Mouse (Mus musculus): Measurements from ENCODE around the gene Dguok. TPM values are rescaled to one million over a fixed set of nuclear protein-coding genes. Genes with fewer than 3 reads are reported as not detected.

Gene Dguok
- polyA plus RNA-seq, 1 experiment, result 15.5 TPM

DNA sequence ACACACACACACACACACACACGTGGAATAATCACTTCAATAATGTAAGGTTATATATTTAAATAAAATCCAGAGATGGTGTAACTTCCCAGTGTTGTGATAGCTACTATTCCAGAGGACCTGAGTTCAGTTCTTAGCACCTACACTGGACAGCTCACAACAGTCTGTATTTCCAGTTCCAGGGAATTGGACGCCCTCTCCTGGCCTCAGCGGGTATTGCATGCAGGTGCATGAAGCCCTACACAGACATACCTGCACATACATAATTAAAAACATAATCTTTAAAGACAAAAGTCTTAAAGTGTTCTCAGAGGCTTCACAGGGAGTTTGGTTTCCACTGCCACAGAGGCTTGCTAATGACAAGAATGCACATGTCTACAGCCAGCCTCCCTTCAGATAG, 6.3 kb downstream of the Dguok start:
- TF ChIP-seq CTCF (IDR thresholded peaks at IDR 0.05; ENCODE audit: control insufficient read depth, insufficient read depth, insufficient replicate concordance, low read depth, low read length) (peak; percentile 73; the same call in 1 of the 2 replicates), POLR2A (IDR thresholded peaks at IDR 0.05; ENCODE audit: control insufficient read depth, low read depth, low read length) (no peak)
- no peak overlapping the region for H3K4me3 ChIP-seq (ENCODE audit: control insufficient read depth, low read depth, low read length)
- peaks cover 6% of the 10 kb centered on the region for H3K4me1 ChIP-seq (ENCODE audit: control insufficient read depth, insufficient read depth, low read length)
- no peaks in the 10 kb centered on the region for H3K27me3 ChIP-seq (ENCODE audit: control insufficient read depth, insufficient read depth, low read length)
- H3K27ac ChIP-seq (ENCODE audit: control insufficient read depth, insufficient read depth, low read depth, low read length), result no peak overlapping the region
- no peaks in the 10 kb centered on the region for H3K36me3 ChIP-seq (ENCODE audit: control insufficient read depth, insufficient read depth, low read length)

- Histone ChIP-seq H3K27me3 (ENCODE audit: control insufficient read depth, insufficient read depth, low read length) (no peaks in the 10 kb centered on the region), H3K27ac (ENCODE audit: control insufficient read depth, insufficient read depth, low read depth, low read length) (no peak overlapping the region), H3K36me3 (ENCODE audit: control insufficient read depth, insufficient read depth, low read length) (no peaks in the 10 kb centered on the region), H3K4me3 (ENCODE audit: control insufficient read depth, low read depth, low read length) (no peak overlapping the region), H3K4me1 (ENCODE audit: control insufficient read depth, insufficient read depth, low read length) (peaks cover 6% of the 10 kb centered on the region)
- TF ChIP-seq POLR2A (IDR thresholded peaks at IDR 0.05; ENCODE audit: control insufficient read depth, low read depth, low read length), result no peak
- TF ChIP-seq CTCF (IDR thresholded peaks at IDR 0.05; ENCODE audit: control insufficient read depth, insufficient read depth, insufficient replicate concordance, low read depth, low read length), result no peak
Observed at GRCm38 (mm10) chr6:83499078-83499477, 7.7 kb downstream of the Dguok start.

DNA sequence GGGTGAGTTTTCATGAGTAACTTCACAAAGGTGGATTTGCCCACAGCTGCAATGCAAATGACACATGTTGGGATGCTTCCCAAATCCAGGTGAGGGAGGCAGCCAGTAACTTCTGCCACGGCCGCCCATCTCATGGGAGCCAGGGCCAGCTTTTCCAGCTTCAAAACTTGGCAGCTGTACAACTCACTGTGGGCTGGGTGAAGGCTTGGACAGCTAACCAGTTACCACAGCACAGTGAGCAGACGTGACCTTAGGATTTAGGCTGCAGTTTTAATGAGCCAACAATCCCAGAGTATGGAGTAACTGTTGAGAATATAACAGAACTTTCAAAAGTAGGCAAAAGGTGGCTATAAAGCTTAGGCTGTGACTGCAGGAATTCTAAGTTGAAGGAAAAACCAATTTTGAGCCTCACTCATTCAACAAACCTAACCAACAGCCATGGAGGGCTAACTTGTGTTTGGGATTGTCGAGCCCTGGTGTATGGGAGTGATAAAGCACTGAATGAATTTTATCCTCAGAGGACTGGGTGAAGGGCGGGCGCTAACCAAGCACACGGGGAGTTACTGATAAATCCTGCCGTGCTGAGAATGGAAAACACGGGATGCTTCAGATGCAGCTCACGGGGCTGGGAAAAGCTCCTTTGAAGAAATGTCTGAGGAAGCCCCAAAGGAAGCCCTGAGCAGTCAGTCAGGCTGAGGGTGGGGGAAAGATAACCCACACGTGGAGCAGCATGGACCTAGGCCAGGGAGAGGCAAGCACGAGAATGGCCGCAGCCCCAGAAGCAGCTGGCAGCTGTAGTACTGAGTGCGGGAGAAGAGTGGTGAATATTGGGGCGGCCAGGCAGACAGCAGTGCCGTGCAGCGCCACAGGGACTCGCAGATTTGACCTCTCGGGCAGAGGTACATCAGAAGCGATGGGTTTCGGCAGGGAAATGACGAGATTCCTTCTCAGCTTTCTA, 9.7 kb downstream of the Dguok start:
- Histone ChIP-seq H3K27ac (ENCODE audit: control insufficient read depth, insufficient read depth, low read depth, low read length) (no peak overlapping the region), H3K4me3 (ENCODE audit: control insufficient read depth, low read depth, low read length) (no peak overlapping the region), H3K36me3 (ENCODE audit: control insufficient read depth, insufficient read depth, low read length) (no peaks in the 10 kb centered on the region), H3K4me1 (ENCODE audit: control insufficient read depth, insufficient read depth, low read length) (peaks cover 6% of the 10 kb centered on the region), H3K27me3 (ENCODE audit: control insufficient read depth, insufficient read depth, low read length) (no peaks in the 10 kb centered on the region)
- TF ChIP-seq CTCF (IDR thresholded peaks at IDR 0.05; ENCODE audit: control insufficient read depth, insufficient read depth, insufficient replicate concordance, low read depth, low read length) (no peak), POLR2A (IDR thresholded peaks at IDR 0.05; ENCODE audit: control insufficient read depth, low read depth, low read length) (no peak)

DNA sequence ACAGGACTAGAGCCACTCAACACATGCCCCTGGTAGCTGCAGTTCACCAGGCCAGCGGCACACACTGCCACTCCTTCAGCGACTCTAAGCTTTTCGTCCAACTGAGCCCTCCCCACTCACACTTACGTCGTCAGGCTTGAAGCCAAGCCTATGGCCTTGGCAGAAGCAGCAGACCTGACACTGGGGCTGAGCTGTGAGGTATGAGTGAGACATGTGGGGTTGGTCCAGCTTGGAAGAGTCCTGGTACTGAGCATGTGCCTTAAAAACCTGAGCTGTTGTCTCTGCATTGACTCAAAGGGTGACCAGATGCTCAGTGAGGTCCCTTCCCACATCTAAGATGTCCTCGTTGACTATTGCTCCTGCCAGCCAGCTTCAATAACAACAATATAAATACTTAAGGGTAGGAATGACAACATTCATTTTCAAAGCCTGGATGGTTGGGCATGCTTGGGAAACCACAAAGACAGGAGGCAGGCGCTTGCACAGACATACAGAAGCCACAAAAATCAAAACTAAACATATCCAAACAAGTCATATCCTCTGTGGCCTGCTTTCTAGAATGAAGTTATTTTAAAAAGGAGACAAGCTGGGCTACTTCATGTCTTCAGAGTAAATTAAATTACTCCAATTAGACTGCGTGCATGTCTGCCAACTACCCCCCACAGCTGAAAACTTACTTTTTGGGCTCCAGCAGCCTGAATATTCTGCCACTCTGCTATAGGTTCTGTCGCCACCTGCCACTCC, 10.6 kb downstream of the Dguok start:
- Histone ChIP-seq H3K4me3 (ENCODE audit: control insufficient read depth, low read depth, low read length) (no peak overlapping the region), H3K4me1 (ENCODE audit: control insufficient read depth, insufficient read depth, low read length) (peaks cover 6% of the 10 kb centered on the region), H3K27me3 (ENCODE audit: control insufficient read depth, insufficient read depth, low read length) (no peaks in the 10 kb centered on the region), H3K27ac (ENCODE audit: control insufficient read depth, insufficient read depth, low read depth, low read length) (no peak overlapping the region), H3K36me3 (ENCODE audit: control insufficient read depth, insufficient read depth, low read length) (no peaks in the 10 kb centered on the region)
- TF ChIP-seq POLR2A (IDR thresholded peaks at IDR 0.05; ENCODE audit: control insufficient read depth, low read depth, low read length), result no peak
- TF ChIP-seq CTCF (IDR thresholded peaks at IDR 0.05; ENCODE audit: control insufficient read depth, insufficient read depth, insufficient replicate concordance, low read depth, low read length), result no peak

DNA sequence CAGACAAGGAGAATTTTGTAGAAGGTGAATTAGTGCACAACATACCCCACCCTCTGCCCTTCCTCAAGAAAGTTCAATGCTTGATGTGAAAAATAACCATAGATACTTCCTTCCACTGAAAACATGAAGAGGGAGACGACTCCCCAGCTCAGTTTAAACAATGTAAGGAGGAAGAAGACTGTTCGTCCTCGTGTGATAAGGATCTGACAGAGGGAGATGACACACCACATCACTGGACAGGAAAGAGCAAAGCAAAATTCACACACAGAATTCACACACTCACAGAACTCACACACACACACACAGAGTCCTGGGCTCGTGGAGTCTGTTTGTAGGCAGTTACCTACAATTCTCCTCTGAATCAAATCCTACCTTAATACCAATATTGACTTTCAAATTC, 16.1 kb downstream of the Dguok start:
- TF ChIP-seq CTCF (IDR thresholded peaks at IDR 0.05; ENCODE audit: control insufficient read depth, insufficient read depth, insufficient replicate concordance, low read depth, low read length) (no peak), POLR2A (IDR thresholded peaks at IDR 0.05; ENCODE audit: control insufficient read depth, low read depth, low read length) (no peak)
- Histone ChIP-seq H3K4me3 (ENCODE audit: control insufficient read depth, low read depth, low read length) (no peak overlapping the region), H3K27me3 (ENCODE audit: control insufficient read depth, insufficient read depth, low read length) (no peaks in the 10 kb centered on the region), H3K36me3 (ENCODE audit: control insufficient read depth, insufficient read depth, low read length) (no peaks in the 10 kb centered on the region; the same call in none of the 2 replicates), H3K4me1 (ENCODE audit: control insufficient read depth, insufficient read depth, low read length) (no peaks in the 10 kb centered on the region), H3K27ac (ENCODE audit: control insufficient read depth, insufficient read depth, low read depth, low read length) (no peak overlapping the region)

- Histone ChIP-seq H3K4me1 (ENCODE audit: control insufficient read depth, insufficient read depth, low read length) (no peaks in the 10 kb centered on the region), H3K27me3 (ENCODE audit: control insufficient read depth, insufficient read depth, low read length) (no peaks in the 10 kb centered on the region), H3K4me3 (ENCODE audit: control insufficient read depth, low read depth, low read length) (no peak overlapping the region), H3K36me3 (ENCODE audit: control insufficient read depth, insufficient read depth, low read length) (peaks cover 1% of the 10 kb centered on the region), H3K27ac (ENCODE audit: control insufficient read depth, insufficient read depth, low read depth, low read length) (no peak overlapping the region)
- no peak for TF ChIP-seq POLR2A (IDR thresholded peaks at IDR 0.05; ENCODE audit: control insufficient read depth, low read depth, low read length)
- TF ChIP-seq CTCF (IDR thresholded peaks at IDR 0.05; ENCODE audit: control insufficient read depth, insufficient read depth, insufficient replicate concordance, low read depth, low read length), result no peak
Observed at GRCm38 (mm10) chr6:83488200-83488599, 18.6 kb downstream of the Dguok start.

GRCm38 (mm10) chr6:83487298-83487697, 19.5 kb downstream of the Dguok start:
- no peak overlapping the region for H3K27ac ChIP-seq (ENCODE audit: control insufficient read depth, insufficient read depth, low read depth, low read length)
- H3K4me1 ChIP-seq (ENCODE audit: control insufficient read depth, insufficient read depth, low read length), result no peaks in the 10 kb centered on the region
- no peak overlapping the region for H3K4me3 ChIP-seq (ENCODE audit: control insufficient read depth, low read depth, low read length)
- H3K36me3 ChIP-seq (ENCODE audit: control insufficient read depth, insufficient read depth, low read length), result peaks cover 1% of the 10 kb centered on the region
- TF ChIP-seq CTCF (IDR thresholded peaks at IDR 0.05; ENCODE audit: control insufficient read depth, insufficient read depth, insufficient replicate concordance, low read depth, low read length), result no peak
- no peak for TF ChIP-seq POLR2A (IDR thresholded peaks at IDR 0.05; ENCODE audit: control insufficient read depth, low read depth, low read length)
- H3K27me3 ChIP-seq (ENCODE audit: control insufficient read depth, insufficient read depth, low read length), result no peaks in the 10 kb centered on the region
